Mouse (Mus musculus): ENCODE measurements around the gene Limd1. TPM values are rescaled to one million over a fixed set of nuclear protein-coding genes. Genes with fewer than 3 reads are reported as not detected.
"Not testable (repeated sequence)": the region's sequence is repeated elsewhere in the genome, so short reads cannot be mapped to it uniquely, and the experiment has no call there.

Limd1 gene
- polyA plus RNA-seq (2015; fragmentation: Nextera tagmentation; extraction: Ambion mirVana): 43.3 and 44.0 TPM in 2 replicates

GRCm38 (mm10) chr9:123478586-123479195 is at the start of gene Limd1:
Limd1 (plus strand) TSS chr9:123478706.
- H3K4me1 ChIP-seq (replicated peaks; ENCODE audit: insufficient read depth, low read length): peaks cover 28% of the 10 kb centered on the region
- WGBS: 0% methylated on average over 30 of the region's 57 CpGs

GRCm38 (mm10) chr9:123429863-123430262 is 48.6 kb upstream of the Limd1 start:
- 91% methylated on average over 4 of the region's 4 CpGs for WGBS
- ATAC-seq (replicated peaks; ENCODE audit: low FRiP score, low read depth): no peak
- H3K9ac ChIP-seq (ENCODE audit: low read depth, low read length): no peak overlapping the region
- no peak for DNase-seq (ENCODE audit: low spot score)
- 0 out of 2 replicates have a peak, but pooled peaks cover 7% of the 10 kb centered on the region for H3K36me3 ChIP-seq (ENCODE audit: insufficient read depth, low read length)
- no peaks in the 10 kb centered on the region for H3K9me3 ChIP-seq (replicated peaks; ENCODE audit: low read length)
- no peak for TF ChIP-seq CTCF (IDR thresholded peaks at IDR 0.05; ENCODE audit: low read depth)
- H3K4me2 ChIP-seq (ENCODE audit: low read length): no peak overlapping the region
- no peaks in the 10 kb centered on the region for H3K4me1 ChIP-seq (replicated peaks; ENCODE audit: insufficient read depth, low read length)
- no peak overlapping the region for H3K27ac ChIP-seq
- H3K27me3 ChIP-seq (ENCODE audit: insufficient read depth, low read length): no peaks in the 10 kb centered on the region
- no peak overlapping the region for H3K4me3 ChIP-seq (replicated peaks; ENCODE audit: low read depth, low read length)

More at GRCm38 (mm10) chr9:123478586-123479195, at the start of gene Limd1:
- Histone ChIP-seq H3K36me3 (ENCODE audit: insufficient read depth, low read length) (peaks cover 7% of the 10 kb centered on the region; the same call in 1 of the 2 replicates), H3K4me3 (replicated peaks; ENCODE audit: low read depth, low read length) (peak within 1 kb of the TSS; percentile 55), H3K27ac (peak within 1 kb of the TSS; percentile 89), H3K4me2 (ENCODE audit: low read length) (peak within 1 kb of the TSS; percentile 88), H3K9ac (ENCODE audit: low read depth, low read length) (peak within 1 kb of the TSS; percentile 66), H3K27me3 (ENCODE audit: insufficient read depth, low read length) (no peaks in the 10 kb centered on the region), H3K9me3 (replicated peaks; ENCODE audit: low read length) (no peaks in the 10 kb centered on the region)
- DNase-seq (ENCODE audit: low spot score): peak; percentile 68
- TF ChIP-seq CTCF (IDR thresholded peaks at IDR 0.05; ENCODE audit: low read depth): 0 out of 2 replicates have a peak, but pooled peaks have one; percentile 26
- peak; percentile 86 for ATAC-seq (replicated peaks; ENCODE audit: low FRiP score, low read depth)

DNA sequence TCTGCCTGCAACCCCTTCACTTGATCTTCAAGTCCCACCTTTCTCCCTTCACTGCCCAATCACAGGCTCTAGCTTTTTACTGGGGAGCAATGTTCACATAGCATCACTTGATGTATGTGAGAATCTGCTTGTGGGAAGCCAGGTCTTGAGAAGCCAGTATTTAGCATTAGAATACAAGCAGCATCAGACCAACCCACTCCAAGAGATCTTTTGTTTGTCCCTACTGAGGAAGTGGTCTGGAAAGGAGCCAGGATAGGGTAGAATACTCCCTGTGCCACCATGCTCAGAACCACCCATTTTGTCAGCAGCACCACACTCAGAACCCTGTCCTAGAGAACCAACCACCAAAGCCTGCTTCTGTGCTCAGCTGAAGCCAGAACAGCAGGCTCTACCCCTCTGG is 47.5 kb upstream of the Limd1 start:
- ATAC-seq (replicated peaks; ENCODE audit: low FRiP score, low read depth): no peak
- DNase-seq (ENCODE audit: low spot score): no peak
- no peak overlapping the region for H3K27ac ChIP-seq
- TF ChIP-seq CTCF (IDR thresholded peaks at IDR 0.05; ENCODE audit: low read depth): no peak
- no peaks in the 10 kb centered on the region for H3K4me1 ChIP-seq (replicated peaks; ENCODE audit: insufficient read depth, low read length)
- no peaks in the 10 kb centered on the region for H3K27me3 ChIP-seq (ENCODE audit: insufficient read depth, low read length)
- no peak overlapping the region for H3K4me2 ChIP-seq (ENCODE audit: low read length)
- H3K9me3 ChIP-seq (replicated peaks; ENCODE audit: low read length): no peaks in the 10 kb centered on the region
- H3K4me3 ChIP-seq (replicated peaks; ENCODE audit: low read depth, low read length): no peak overlapping the region
- no peak overlapping the region for H3K9ac ChIP-seq (ENCODE audit: low read depth, low read length)
- H3K36me3 ChIP-seq (ENCODE audit: insufficient read depth, low read length): 0 out of 2 replicates have a peak, but pooled peaks cover 10% of the 10 kb centered on the region

DNA sequence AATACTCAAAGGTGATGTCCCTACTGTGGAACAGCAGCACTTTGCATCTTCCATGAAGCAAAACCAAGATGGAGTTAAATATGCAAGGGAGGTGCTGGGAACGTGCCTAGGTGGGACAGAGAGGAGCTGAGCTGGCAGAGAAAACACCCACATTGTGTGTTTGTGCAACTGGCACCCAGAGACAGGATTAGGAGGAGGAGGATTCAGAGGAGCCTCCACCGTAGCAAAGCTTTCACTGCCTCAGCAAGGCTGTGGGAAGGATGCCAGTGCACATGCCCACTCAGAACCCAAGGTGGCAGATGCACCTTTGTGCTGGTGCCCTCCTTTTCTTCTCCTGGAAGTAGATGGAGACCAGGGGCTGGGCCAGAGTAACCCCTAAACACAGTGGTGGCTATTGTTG is 40.3 kb upstream of the Limd1 start:
- H3K9me3 ChIP-seq (replicated peaks; ENCODE audit: low read length): no peaks in the 10 kb centered on the region
- H3K36me3 ChIP-seq (ENCODE audit: insufficient read depth, low read length): peaks cover 19% of the 10 kb centered on the region; the same call in 1 of the 2 replicates
- no peak overlapping the region for H3K4me2 ChIP-seq (ENCODE audit: low read length)
- no peak overlapping the region for H3K27ac ChIP-seq
- DNase-seq (ENCODE audit: low spot score) (no peak), ATAC-seq (replicated peaks; ENCODE audit: low FRiP score, low read depth) (no peak)
- no peak overlapping the region for H3K4me3 ChIP-seq (replicated peaks; ENCODE audit: low read depth, low read length)
- H3K4me1 ChIP-seq (replicated peaks; ENCODE audit: insufficient read depth, low read length): no peaks in the 10 kb centered on the region
- 79% methylated on average over 2 of the region's 2 CpGs for WGBS
- no peaks in the 10 kb centered on the region for H3K27me3 ChIP-seq (ENCODE audit: insufficient read depth, low read length)
- H3K9ac ChIP-seq (ENCODE audit: low read depth, low read length): no peak overlapping the region
- TF ChIP-seq CTCF (IDR thresholded peaks at IDR 0.05; ENCODE audit: low read depth): no peak

- H3K27me3 ChIP-seq (ENCODE audit: insufficient read depth, low read length): no peaks in the 10 kb centered on the region
- 47% methylated on average over 5 of the region's 5 CpGs for WGBS
- H3K4me1 ChIP-seq (replicated peaks; ENCODE audit: insufficient read depth, low read length): no peaks in the 10 kb centered on the region
- no peak for ATAC-seq (replicated peaks; ENCODE audit: low FRiP score, low read depth)
- H3K4me3 ChIP-seq (replicated peaks; ENCODE audit: low read depth, low read length): no peak overlapping the region
- H3K9ac ChIP-seq (ENCODE audit: low read depth, low read length): no peak overlapping the region
- DNase-seq (ENCODE audit: low spot score): peak; percentile 72
- peaks cover 18% of the 10 kb centered on the region; the same call in 1 of the 2 replicates for H3K36me3 ChIP-seq (ENCODE audit: insufficient read depth, low read length)
- no peaks in the 10 kb centered on the region for H3K9me3 ChIP-seq (replicated peaks; ENCODE audit: low read length)
- no peak overlapping the region for H3K4me2 ChIP-seq (ENCODE audit: low read length)
- peak; percentile 51 for TF ChIP-seq CTCF (IDR thresholded peaks at IDR 0.05; ENCODE audit: low read depth)
- H3K27ac ChIP-seq: no peak overlapping the region
Measured at GRCm38 (mm10) chr9:123440230-123441058, 38.1 kb upstream of the Limd1 start.

DNA sequence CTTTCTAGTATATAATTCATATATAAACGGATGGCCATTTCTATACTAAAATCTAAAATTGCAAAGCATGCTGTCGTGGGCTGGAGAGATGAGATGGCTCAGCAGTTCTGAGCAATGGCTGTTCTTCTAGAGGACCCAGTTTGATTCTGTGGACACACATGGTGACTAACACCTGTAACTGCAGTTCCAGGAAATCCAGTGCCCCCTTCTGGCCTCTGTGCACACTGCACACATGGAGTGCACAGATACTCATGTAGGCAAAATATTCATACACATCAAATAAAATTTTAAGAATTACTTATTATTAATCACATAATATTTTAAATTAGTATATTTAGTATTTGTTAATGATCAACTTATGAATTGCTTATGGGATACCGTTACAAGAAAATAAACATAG is 31.4 kb upstream of the Limd1 start:
- H3K27ac ChIP-seq; DNase-seq (ENCODE audit: low spot score); H3K27me3 ChIP-seq (ENCODE audit: insufficient read depth, low read length); H3K4me3 ChIP-seq (replicated peaks; ENCODE audit: low read depth, low read length); H3K4me1 ChIP-seq (replicated peaks; ENCODE audit: insufficient read depth, low read length); H3K4me2 ChIP-seq (ENCODE audit: low read length); H3K9ac ChIP-seq (ENCODE audit: low read depth, low read length); H3K36me3 ChIP-seq (ENCODE audit: insufficient read depth, low read length); ATAC-seq (replicated peaks; ENCODE audit: low FRiP score, low read depth); H3K9me3 ChIP-seq (replicated peaks; ENCODE audit: low read length): not testable (repeated sequence)
- TF ChIP-seq CTCF (IDR thresholded peaks at IDR 0.05; ENCODE audit: low read depth): peak; percentile 31; the same call in 1 of the 2 replicates
- WGBS: 98% methylated on average over 2 of the region's 3 CpGs

Data from kidney, postnatal 0 days (tissue).